Mouse (Mus musculus): ENCODE measurements around the gene Rapgef4. TPM values are rescaled to one million over a fixed set of nuclear protein-coding genes. Genes with fewer than 3 reads are reported as not detected.

Gene Rapgef4
- polyA plus RNA-seq, 1 experiment: not detected

DNA sequence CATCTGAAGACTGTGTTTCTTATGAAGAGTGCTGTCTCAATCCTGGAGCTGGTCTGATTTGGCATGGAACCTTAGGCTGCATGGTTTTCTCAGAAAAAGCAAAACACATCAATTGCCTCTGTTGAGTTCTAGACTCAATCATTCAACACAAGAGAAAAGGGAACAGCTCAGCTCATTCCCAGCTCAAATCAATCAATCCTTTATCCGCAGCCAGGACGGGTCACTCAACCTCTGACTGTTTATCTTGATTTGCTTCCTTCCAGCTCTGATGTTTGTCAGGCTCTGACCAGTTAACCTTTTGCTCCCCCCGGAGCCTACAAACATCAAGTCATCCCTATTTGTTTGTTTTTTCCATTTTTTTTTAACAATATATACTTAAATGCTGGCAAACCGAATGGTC, 192.8 kb downstream of the Rapgef4 start:
- Histone ChIP-seq H3K27ac (ENCODE audit: insufficient read depth, low read depth, low read length) (no peak overlapping the region), H3K4me3 (ENCODE audit: insufficient read depth, low read depth, low read length) (no peak overlapping the region), H3K4me1 (ENCODE audit: control insufficient read depth, insufficient read depth, low read length) (peaks cover 6% of the 10 kb centered on the region)
- TF ChIP-seq POLR2A (IDR thresholded peaks at IDR 0.05; ENCODE audit: insufficient read depth, low read depth, low read length) (no peak), CTCF (IDR thresholded peaks at IDR 0.05; ENCODE audit: insufficient read depth, low read depth, low read length) (no peak)
- WGBS: 80% methylated on average over 4 of the region's 4 CpGs

- no peak overlapping the region for H3K4me3 ChIP-seq (ENCODE audit: insufficient read depth, low read depth, low read length)
- H3K27ac ChIP-seq (ENCODE audit: insufficient read depth, low read depth, low read length): no peak overlapping the region
- H3K4me1 ChIP-seq (ENCODE audit: control insufficient read depth, insufficient read depth, low read length): peaks cover 6% of the 10 kb centered on the region
- WGBS: 59% methylated on average over 7 of the region's 7 CpGs
- TF ChIP-seq CTCF (IDR thresholded peaks at IDR 0.05; ENCODE audit: insufficient read depth, low read depth, low read length): no peak
- no peak for TF ChIP-seq POLR2A (IDR thresholded peaks at IDR 0.05; ENCODE audit: insufficient read depth, low read depth, low read length)
These were observed 194.5 kb downstream of the Rapgef4 start for GRCm38 (mm10) chr2:72175536-72175935.

DNA sequence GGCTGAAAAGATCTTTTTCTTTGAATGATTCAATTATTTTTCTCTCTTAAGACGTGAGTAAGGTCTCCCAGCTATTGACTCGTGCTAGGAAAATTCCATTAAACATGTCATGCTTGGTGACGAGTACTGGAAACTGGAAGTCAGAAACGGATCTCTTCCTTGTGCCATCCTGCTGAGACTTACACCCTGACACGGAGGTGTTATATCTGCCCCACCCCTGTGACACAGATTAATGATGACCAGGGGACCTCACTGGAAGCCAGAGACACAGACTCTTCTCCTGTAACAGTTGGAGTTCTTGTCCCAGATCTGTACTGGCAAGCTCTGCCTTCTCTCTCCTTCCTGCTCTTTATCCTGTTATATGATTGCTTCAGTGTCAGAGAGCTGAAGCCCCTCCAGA, 194.9 kb downstream of the Rapgef4 start:
- TF ChIP-seq CTCF (IDR thresholded peaks at IDR 0.05; ENCODE audit: insufficient read depth, low read depth, low read length): no peak
- TF ChIP-seq POLR2A (IDR thresholded peaks at IDR 0.05; ENCODE audit: insufficient read depth, low read depth, low read length): no peak
- Histone ChIP-seq H3K4me1 (ENCODE audit: control insufficient read depth, insufficient read depth, low read length) (peaks cover 6% of the 10 kb centered on the region), H3K4me3 (ENCODE audit: insufficient read depth, low read depth, low read length) (no peak overlapping the region), H3K27ac (ENCODE audit: insufficient read depth, low read depth, low read length) (no peak overlapping the region)
- 63% methylated on average over 5 of the region's 5 CpGs for WGBS

GRCm38 (mm10) chr2:72177214-72178023, 196.4 kb downstream of the Rapgef4 start:
- Histone ChIP-seq H3K4me3 (ENCODE audit: insufficient read depth, low read depth, low read length) (no peak overlapping the region), H3K27ac (ENCODE audit: insufficient read depth, low read depth, low read length) (no peak overlapping the region), H3K4me1 (ENCODE audit: control insufficient read depth, insufficient read depth, low read length) (peaks cover 6% of the 10 kb centered on the region)
- 79% methylated on average over 6 of the region's 6 CpGs for WGBS
- TF ChIP-seq POLR2A (IDR thresholded peaks at IDR 0.05; ENCODE audit: insufficient read depth, low read depth, low read length) (no peak), CTCF (IDR thresholded peaks at IDR 0.05; ENCODE audit: insufficient read depth, low read depth, low read length) (no peak)

DNA sequence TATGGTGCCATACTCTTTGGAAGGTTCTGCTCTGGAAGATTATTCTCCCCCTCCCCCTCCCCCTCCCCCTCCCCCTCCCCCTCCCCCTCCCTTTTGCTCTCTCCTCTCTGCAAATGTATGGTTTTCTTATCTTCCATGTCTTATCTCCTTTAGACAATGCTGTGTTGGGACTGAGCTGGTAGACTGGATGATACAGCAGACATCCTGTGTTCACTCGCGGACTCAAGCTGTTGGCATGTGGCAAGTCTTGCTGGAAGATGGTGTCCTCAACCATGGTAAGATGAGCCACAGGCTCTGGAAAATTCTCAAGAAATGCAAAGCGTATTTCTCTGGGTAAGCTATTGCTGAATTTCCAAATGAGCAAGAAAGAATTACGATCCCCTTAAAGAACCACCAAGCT, 197.0 kb downstream of the Rapgef4 start:
- TF ChIP-seq POLR2A (IDR thresholded peaks at IDR 0.05; ENCODE audit: insufficient read depth, low read depth, low read length) (no peak), CTCF (IDR thresholded peaks at IDR 0.05; ENCODE audit: insufficient read depth, low read depth, low read length) (no peak)
- Histone ChIP-seq H3K4me3 (ENCODE audit: insufficient read depth, low read depth, low read length) (no peak overlapping the region), H3K27ac (ENCODE audit: insufficient read depth, low read depth, low read length) (no peak overlapping the region), H3K4me1 (ENCODE audit: control insufficient read depth, insufficient read depth, low read length) (peaks cover 6% of the 10 kb centered on the region)
- WGBS: 91% methylated on average over 4 of the region's 4 CpGs

GRCm38 (mm10) chr2:72178515-72178914, 197.5 kb downstream of the Rapgef4 start:
- TF ChIP-seq POLR2A (IDR thresholded peaks at IDR 0.05; ENCODE audit: insufficient read depth, low read depth, low read length): no peak
- no peak for TF ChIP-seq CTCF (IDR thresholded peaks at IDR 0.05; ENCODE audit: insufficient read depth, low read depth, low read length)
- 72% methylated on average over 11 of the region's 11 CpGs for WGBS
- H3K4me3 ChIP-seq (ENCODE audit: insufficient read depth, low read depth, low read length): no peak overlapping the region
- H3K27ac ChIP-seq (ENCODE audit: insufficient read depth, low read depth, low read length): no peak overlapping the region
- H3K4me1 ChIP-seq (ENCODE audit: control insufficient read depth, insufficient read depth, low read length): peaks cover 8% of the 10 kb centered on the region

GRCm38 (mm10) chr2:72179600-72180301, 198.7 kb downstream of the Rapgef4 start:
- WGBS: 93% methylated on average over 15 of the region's 15 CpGs
- no peak for TF ChIP-seq POLR2A (IDR thresholded peaks at IDR 0.05; ENCODE audit: insufficient read depth, low read depth, low read length)
- no peak for TF ChIP-seq CTCF (IDR thresholded peaks at IDR 0.05; ENCODE audit: insufficient read depth, low read depth, low read length)
- no peak overlapping the region for H3K4me3 ChIP-seq (ENCODE audit: insufficient read depth, low read depth, low read length)
- peaks cover 10% of the 10 kb centered on the region for H3K4me1 ChIP-seq (ENCODE audit: control insufficient read depth, insufficient read depth, low read length)
- H3K27ac ChIP-seq (ENCODE audit: insufficient read depth, low read depth, low read length): no peak overlapping the region

- TF ChIP-seq POLR2A (IDR thresholded peaks at IDR 0.05; ENCODE audit: insufficient read depth, low read depth, low read length) (no peak), CTCF (IDR thresholded peaks at IDR 0.05; ENCODE audit: insufficient read depth, low read depth, low read length) (no peak)
- Histone ChIP-seq H3K27ac (ENCODE audit: insufficient read depth, low read depth, low read length) (no peak overlapping the region), H3K4me1 (ENCODE audit: control insufficient read depth, insufficient read depth, low read length) (peaks cover 8% of the 10 kb centered on the region; the same call in 1 of the 2 replicates), H3K4me3 (ENCODE audit: insufficient read depth, low read depth, low read length) (no peak overlapping the region)
- WGBS: 73% methylated on average over 2 of the region's 2 CpGs
These were observed 200.4 kb downstream of the Rapgef4 start for GRCm38 (mm10) chr2:72181443-72181842.

DNA sequence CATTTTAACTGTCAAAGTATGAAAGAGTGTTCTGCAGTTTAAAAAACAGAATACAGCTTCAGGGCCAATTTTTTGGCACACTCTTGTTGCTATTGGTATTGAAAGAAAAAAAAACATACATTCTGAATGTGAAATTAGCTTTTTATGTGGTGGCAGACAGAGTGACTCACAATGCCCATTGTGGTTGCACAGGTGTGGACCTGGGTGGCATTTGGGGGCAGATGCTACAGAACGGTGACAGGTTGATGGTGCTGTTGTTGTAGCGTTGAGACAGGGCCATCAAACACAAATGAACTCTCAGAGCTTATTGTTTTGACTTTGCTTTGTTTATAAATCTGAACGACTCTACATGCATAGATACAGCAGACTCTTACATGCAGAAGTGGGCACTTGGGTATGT, 202.7 kb downstream of the Rapgef4 start:
- H3K27ac ChIP-seq (ENCODE audit: insufficient read depth, low read depth, low read length): no peak overlapping the region
- no peak overlapping the region for H3K4me3 ChIP-seq (ENCODE audit: insufficient read depth, low read depth, low read length)
- H3K4me1 ChIP-seq (ENCODE audit: control insufficient read depth, insufficient read depth, low read length): peaks cover 6% of the 10 kb centered on the region; the same call in 1 of the 2 replicates
- TF ChIP-seq CTCF (IDR thresholded peaks at IDR 0.05; ENCODE audit: insufficient read depth, low read depth, low read length) (no peak), POLR2A (IDR thresholded peaks at IDR 0.05; ENCODE audit: insufficient read depth, low read depth, low read length) (no peak)
- WGBS: 51% methylated on average over 3 of the region's 3 CpGs

Measured in olfactory bulb, adult 2 months (tissue).